Mouse (Mus musculus) hindbrain, embryonic 15.5 days (tissue): ENCODE data around the gene Cep68. TPM values are rescaled to one million over a fixed set of nuclear protein-coding genes. Genes with fewer than 3 reads are reported as not detected.

ENCODE experiments used
- ATAC-seq: fragments of 200-750 bp; cut with Nextera tagmentation; 2 replicates; pipeline ENCODE4 v1.8.0; 2017; ENCODE audit warnings: low read depth, moderate number of reproducible peaks, moderate TSS enrichment; ENCODE audit not compliant: low FRiP score
- H3K27ac ChIP-seq: fragments of 300-500 bp; sonication (generic); replicated peaks from 2 replicates; pipeline ENCODE4 v1.5.1; 2015; ENCODE audit warnings: mild to moderate bottlenecking, inconsistent platforms
- H3K27me3 ChIP-seq: fragments of 300-500 bp; sonication (generic); 2 replicates; pipeline ENCODE4 v1.6.1; 2015; ENCODE audit warnings: control low read depth, inconsistent platforms
- H3K36me3 ChIP-seq: fragments of 300-500 bp; sonication (generic); 2 replicates; pipeline ENCODE4 v1.6.1; 2015; ENCODE audit warnings: control low read depth, inconsistent platforms
- H3K4me1 ChIP-seq: fragments of 300-500 bp; sonication (generic); replicated peaks from 2 replicates; pipeline ENCODE4 v1.6.1; 2015; ENCODE audit warnings: control low read depth, inconsistent platforms
- H3K4me2 ChIP-seq: fragments of 300-500 bp; sonication (generic); 2 replicates; pipeline ENCODE4 v1.6.1; 2015; ENCODE audit warnings: moderate library complexity, mild to moderate bottlenecking, inconsistent platforms
- H3K4me3 ChIP-seq: fragments of 300-500 bp; sonication (generic); 2 replicates; pipeline ENCODE4 v1.5.1; 2015; ENCODE audit warnings: mild to moderate bottlenecking, inconsistent platforms
- H3K9ac ChIP-seq: fragments of 300-500 bp; sonication (generic); 2 replicates; pipeline ENCODE4 v1.6.1; 2015; ENCODE audit warnings: inconsistent platforms
- H3K9me3 ChIP-seq: fragments of 300-500 bp; sonication (generic); 2 replicates; pipeline ENCODE4 v1.6.1; 2016; ENCODE audit warnings: control low read depth, inconsistent platforms
- WGBS: fragments of 180-500 bp; shearing (Covaris S2); methylation state at CpG from one replicate; pipeline ENCODE4 v1.1.7; 2015; 5-methylcytosine and 5-hydroxymethylcytosine counted together
- polyA plus RNA-seq: library from polyadenylated mRNA; unstranded; fragments of >200 nt; fragmentation: Nextera tagmentation; extraction: Ambion mirVana; gene quantifications from 2 replicates; pipeline ENCODE4 v1.2.1, GENCODE M21; 2015

Cep68 gene
- polyA plus RNA-seq, 1 experiment from 2014 or later: 30.5 TPM

DNA sequence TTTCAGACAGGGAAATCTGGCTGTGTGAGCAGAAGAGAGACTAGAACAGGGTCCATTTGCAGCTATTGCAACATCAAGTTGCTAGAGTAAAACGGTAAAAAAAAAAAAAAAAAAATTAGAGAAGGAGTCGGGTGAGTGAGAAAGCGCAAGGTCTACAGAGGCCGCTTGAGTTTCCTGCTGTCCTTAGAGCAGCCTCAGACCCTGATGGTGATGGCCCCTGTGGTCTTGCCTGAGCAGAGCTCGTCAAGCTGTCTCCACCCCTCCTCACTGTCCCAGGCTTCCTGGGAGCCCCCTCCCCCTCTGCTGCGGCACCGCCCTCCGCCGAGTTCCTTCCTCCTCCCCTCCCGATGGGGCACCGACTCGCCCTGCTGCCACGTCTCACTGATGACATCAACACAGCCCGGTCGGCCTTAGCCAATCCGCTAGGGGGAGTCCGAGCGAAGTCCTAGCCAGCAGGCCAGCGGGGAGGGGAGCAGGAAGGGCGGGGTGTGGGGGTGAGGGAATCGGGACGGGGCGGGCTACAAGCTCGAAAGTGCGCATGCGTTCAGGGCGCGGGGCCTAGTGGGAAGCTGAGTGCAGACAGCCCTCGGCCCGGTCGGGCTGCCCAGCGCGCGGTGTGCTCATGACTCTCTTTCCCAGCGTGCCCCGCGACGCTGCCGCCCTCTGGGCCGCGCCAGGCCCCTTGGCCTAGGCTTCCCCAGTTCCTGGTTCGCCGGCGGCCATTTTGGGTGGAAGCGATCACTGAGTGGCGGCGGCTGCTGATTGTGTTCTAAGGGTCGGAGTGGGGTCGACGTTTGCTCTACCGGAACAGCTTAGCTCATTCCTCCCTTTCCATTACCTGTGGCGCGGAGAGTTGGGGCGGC lies 48.3 kb downstream of the Cep68 start, which contains the start of gene Rab1a:
Gene Rab1a, plus strand, starts transcription at position 720 of the 863 bp plus-strand sequence.
- ATAC-seq: peak; percentile 99
- Histone ChIP-seq H3K4me3 (peak within 1 kb of the TSS; percentile 75), H3K36me3 (no peaks in the 10 kb centered on the region), H3K9ac (peak within 1 kb of the TSS; percentile 82), H3K4me2 (peak within 1 kb of the TSS; percentile 74), H3K27me3 (no peaks in the 10 kb centered on the region), H3K27ac (peak within 1 kb of the TSS; percentile 93), H3K9me3 (no peaks in the 10 kb centered on the region), H3K4me1 (peaks cover 31% of the 10 kb centered on the region)
- 0% methylated on average over 52 of the region's 54 CpGs for WGBS

DNA sequence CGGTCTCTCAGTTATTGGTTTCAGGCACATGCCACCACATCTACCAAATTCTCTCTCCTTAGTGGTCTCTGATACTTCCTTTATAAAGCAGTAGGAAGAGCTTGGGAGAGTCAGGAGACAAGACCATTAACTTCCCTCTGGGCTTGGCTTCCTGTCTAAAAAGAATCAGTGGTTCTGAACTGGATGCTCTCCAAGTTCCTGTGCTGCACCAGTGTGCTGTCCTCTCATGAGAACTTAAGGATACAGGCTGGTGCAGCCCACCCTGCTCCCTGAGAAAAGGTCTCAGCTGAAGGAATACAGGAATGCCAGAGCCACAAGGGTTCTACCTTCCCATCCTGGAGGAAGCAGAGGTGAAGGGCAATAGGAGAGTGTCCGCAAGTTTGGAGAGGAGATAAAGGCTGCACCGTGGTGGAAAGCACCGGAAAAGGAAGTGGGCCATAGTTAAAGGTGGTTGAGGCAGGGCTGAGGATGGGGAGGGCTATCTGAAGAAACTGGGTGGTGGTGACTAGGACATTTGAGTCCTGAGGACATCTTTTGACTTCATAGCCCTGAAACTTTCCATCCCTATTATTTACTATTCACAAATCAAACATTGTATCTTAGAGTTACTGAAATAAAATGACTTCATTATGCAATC lies 56.0 kb downstream of the Cep68 start:
- 93% methylated on average over 4 of the region's 4 CpGs for WGBS
- no peak overlapping the region for H3K9ac ChIP-seq
- H3K4me3 ChIP-seq: no peak overlapping the region
- H3K27ac ChIP-seq: no peak overlapping the region
- no peaks in the 10 kb centered on the region for H3K4me1 ChIP-seq
- H3K36me3 ChIP-seq: no peaks in the 10 kb centered on the region
- no peak for ATAC-seq
- H3K27me3 ChIP-seq: no peaks in the 10 kb centered on the region
- H3K4me2 ChIP-seq: no peak overlapping the region
- no peaks in the 10 kb centered on the region for H3K9me3 ChIP-seq

DNA sequence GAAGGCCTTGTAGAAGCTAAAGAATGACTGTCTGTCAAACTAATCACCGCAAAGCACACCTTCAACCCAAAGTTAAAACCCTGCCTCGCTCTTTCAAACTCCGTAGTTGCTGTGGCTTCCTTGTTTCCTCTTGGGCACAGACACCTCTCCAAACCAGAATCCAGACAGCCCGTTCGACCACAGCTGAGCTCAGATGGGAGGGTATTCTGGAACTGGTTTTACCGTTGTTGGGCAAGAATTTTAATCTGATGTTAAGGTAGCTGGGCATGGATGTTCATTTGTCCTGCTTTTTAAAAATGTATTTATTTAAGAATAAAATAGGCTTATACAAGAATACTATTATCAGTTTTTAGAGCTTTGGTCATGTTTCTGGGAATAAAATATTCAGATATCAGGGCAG lies 62.0 kb downstream of the Cep68 start:
- no peaks in the 10 kb centered on the region for H3K36me3 ChIP-seq
- H3K9me3 ChIP-seq: no peaks in the 10 kb centered on the region
- ATAC-seq: no peak
- H3K4me2 ChIP-seq: no peak overlapping the region
- no peak overlapping the region for H3K9ac ChIP-seq
- no peak overlapping the region for H3K4me3 ChIP-seq
- H3K4me1 ChIP-seq: no peaks in the 10 kb centered on the region
- H3K27me3 ChIP-seq: no peaks in the 10 kb centered on the region
- WGBS: 89% methylated on average over 6 of the region's 6 CpGs
- H3K27ac ChIP-seq: no peak overlapping the region

Other genes starting within 250 kb of the Cep68 start
- gene Actr2, start 136.5 kb downstream of the Cep68 start, polyA plus RNA-seq: 151 and 156 TPM in 2 replicates
- 291 and 306 TPM in 2 replicates for gene Rab1a, start 48.0 kb downstream of the Cep68 start, polyA plus RNA-seq
- gene Slc1a4, start 83.3 kb upstream of the Cep68 start, polyA plus RNA-seq: 65.5 and 65.6 TPM in 2 replicates